Mouse (Mus musculus) mammary gland, adult 2 months (tissue): ENCODE results near the gene Amn. TPM values are rescaled to one million over a fixed set of nuclear protein-coding genes. Genes with fewer than 3 reads are reported as not detected.

Experiments
- polyA plus RNA-seq: library from polyadenylated mRNA; depleted of rRNA; stranded (reverse); fragments of >200 nt; gene quantifications from 2 replicates; pipeline ENCODE4 v1.2.3, GENCODE M21; 2012; ENCODE audit warnings: low replicate concordance; rRNA removed

Gene Amn
- 1.5 and 5.1 TPM in 2 replicates for polyA plus RNA-seq

DNA sequence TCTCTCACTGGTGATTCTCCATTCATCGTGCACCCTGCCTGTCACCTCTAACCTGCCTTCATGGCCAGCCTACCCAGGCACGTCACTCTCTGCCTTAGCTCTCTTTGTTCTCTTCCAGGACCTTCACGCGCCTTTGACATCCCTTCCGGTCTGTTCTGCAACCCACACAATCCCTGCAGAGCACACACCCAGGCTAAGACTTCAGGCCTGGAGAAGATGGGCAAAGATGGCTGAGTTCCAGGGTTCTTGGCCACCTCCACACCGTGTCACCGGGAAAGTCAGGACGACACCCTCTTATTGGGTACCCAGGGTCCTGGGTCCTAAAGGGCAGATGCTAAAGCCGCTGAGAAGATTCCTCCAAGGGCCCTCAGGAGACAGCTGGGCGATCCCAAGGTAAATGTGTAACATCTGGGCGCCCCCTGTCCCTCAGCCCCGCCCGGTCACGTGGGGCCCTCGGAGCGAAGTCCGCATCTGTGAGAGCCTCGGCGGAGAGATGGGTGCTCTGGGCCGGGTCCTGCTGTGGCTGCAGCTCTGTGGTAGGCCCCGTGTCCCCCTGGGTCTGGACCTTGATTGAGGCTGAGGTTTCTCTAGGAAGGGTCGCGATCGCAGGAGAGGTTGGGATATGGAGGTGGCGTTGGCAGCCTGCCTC, at the start of gene Amn:
Gene Amn (plus strand): TSS at position 467 of the 649 bp plus-strand sequence.

Other genes starting within 250 kb of the Amn start
- gene Rcor1, start 231.7 kb upstream of the Amn start, polyA plus RNA-seq: 5.3 and 7.2 TPM in 2 replicates
- gene Traf3, start 104.7 kb upstream of the Amn start, polyA plus RNA-seq: 21.6 and 36.0 TPM in 2 replicates
- gene 4930595D18Rik, start 86.6 kb upstream of the Amn start, polyA plus RNA-seq: not detected in 2 replicates
- gene Cdc42bpb, start 106.6 kb downstream of the Amn start, polyA plus RNA-seq: 141 and 261 TPM in 2 replicates
- 0.95 and 1.8 TPM in 2 replicates for gene Lbhd2, start 135.7 kb downstream of the Amn start, polyA plus RNA-seq
- 23.7 and 30.8 TPM in 2 replicates for gene Exoc3l4, start 145.9 kb downstream of the Amn start, polyA plus RNA-seq
- gene Tnfaip2, start 171.4 kb downstream of the Amn start, polyA plus RNA-seq: 25.8 and 47.6 TPM in 2 replicates
- 2.4 and 8.7 TPM in 2 replicates for gene Gm266, start 214.7 kb downstream of the Amn start, polyA plus RNA-seq